Mouse (Mus musculus) cerebellum, adult (tissue): ENCODE data around the gene Wfdc13.
"Not testable (repeated sequence)": the region's sequence is repeated elsewhere in the genome, so short reads cannot be mapped to it uniquely, and the experiment has no call there.

Experiments used
- ATAC-seq: cut with Nextera tagmentation; 2 replicates; pipeline ENCODE4 v1.9.2; 2017; ENCODE audit warnings: mild to moderate bottlenecking, moderate library complexity, mixed read lengths; ENCODE audit not compliant: insufficient number of reproducible peaks, low FRiP score, low TSS enrichment

Gene Wfdc13

GRCm38 (mm10) chr2:164715005-164715404, 30.1 kb downstream of the Wfdc13 start, which contains the start of gene Spint5:
Gene Spint5, plus strand, starts transcription at chr2:164715305.
- ATAC-seq, result no peak

DNA sequence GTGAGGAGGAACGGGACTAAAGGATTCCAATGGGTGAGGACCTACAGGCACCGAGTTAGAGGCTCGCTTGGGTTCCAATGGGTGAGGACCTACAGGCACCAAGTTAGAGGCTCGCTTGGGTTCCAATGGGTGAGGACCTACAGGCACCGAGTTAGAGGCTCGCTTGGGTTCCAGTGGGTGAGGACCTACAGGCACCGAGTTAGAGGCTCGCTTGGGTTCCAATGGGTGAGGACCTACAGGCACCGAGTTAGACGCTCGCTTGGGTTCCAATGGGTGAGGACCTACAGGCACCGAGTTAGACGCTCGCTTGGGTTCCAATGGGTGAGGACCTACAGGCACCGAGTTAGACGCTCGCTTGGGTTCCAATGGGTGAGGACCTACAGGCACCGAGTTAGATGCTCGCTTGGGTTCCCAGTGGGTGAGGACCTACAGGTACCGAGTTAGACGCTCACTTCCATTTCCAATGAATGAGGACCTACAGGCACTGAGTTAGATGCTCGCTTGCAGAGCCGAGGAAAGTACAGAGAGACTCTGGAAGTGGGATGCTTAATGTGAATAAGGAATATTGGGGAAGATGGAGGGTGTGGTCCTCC, 31.4 kb downstream of the Wfdc13 start:
- not testable (repeated sequence) for ATAC-seq

GRCm38 (mm10) chr2:164723276-164723675, 38.4 kb downstream of the Wfdc13 start:
- ATAC-seq, result no peak

GRCm38 (mm10) chr2:164725895-164726619, 41.1 kb downstream of the Wfdc13 start:
- ATAC-seq, result no peak; the same call in 1 of the 2 replicates

DNA sequence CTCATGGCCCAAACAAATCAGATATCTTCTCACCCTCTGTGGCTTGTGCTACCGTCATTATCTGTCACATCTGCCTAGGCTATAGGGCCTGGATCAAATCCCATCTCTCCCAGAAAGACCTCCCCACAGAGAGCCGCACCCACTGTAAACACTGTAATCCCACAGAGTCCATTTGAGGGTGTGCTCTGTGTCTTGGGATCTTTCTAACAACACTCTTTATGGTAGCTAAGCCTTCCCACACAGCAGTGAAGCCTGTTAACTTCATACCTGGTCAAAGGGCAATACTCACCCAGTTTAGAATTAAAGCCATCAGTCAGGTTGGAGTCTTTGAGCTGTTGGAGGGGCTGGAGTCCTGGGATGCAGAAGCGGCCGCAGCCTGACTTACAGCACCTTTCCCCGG, 46.8 kb downstream of the Wfdc13 start:
- no peak for ATAC-seq

DNA sequence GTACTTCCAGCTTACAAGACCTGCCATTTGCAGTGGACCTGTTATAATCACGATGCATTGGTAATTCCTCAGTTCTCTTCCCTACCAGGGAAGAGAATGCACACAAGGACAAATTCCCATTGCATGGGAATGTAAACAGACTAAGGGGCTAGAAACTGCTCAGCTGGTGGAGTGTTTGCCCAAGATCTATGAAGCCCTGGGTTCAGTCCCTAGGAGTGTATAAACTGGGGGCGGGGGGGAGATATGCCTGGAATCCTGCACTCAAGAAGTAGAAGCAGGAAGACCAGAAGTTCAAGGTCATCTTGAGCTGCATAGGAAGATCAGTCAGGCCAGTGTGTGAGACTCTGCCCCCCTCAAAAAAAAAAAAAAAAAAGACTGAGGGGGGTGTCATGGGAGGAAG, 48.4 kb downstream of the Wfdc13 start:
- ATAC-seq, result no peak

DNA sequence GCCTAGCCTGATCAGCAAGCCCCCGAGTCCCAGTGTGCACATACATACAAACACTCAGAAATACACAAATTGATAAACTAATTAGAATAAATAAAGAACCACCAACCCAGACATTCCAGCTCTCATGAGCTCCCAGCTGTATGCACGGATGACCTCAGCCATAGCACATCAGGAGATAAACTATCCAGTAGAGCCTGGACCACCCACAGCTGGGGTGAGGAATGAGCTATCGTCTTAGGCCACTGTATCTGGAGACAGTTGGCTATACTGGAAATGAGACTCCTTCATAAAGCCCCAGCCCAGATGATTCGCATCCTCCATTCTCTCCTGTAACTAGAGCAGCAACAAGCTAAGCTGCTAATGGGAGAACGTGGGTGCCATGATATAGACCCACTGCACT, 49.9 kb downstream of the Wfdc13 start:
- ATAC-seq, result no peak

DNA sequence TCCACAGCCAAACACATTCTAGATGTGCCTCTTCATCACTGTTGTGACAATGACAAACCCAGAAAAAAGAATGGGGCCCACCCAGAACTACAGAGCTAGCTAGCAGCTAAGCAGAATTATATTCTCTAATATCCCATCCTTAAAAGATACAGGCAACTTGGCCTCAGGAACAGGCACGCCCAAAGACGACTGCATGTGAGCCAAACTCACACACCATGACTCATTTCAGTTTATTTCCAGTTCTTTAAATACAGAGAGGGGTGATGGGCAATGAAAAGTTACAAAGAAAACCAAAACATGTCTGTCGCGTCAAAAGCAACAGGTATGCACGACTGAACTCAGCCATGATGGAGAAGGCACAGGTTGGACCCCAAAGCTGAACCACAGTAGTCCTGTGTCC, 50.5 kb downstream of the Wfdc13 start:
- no peak for ATAC-seq
